Mouse (Mus musculus): Measurements from ENCODE around the gene Tspear. TPM values are rescaled to one million over a fixed set of nuclear protein-coding genes. Genes with fewer than 3 reads are reported as not detected.

The Tspear gene
- polyA plus RNA-seq, 1 experiment from 2014 or later = 0.43 TPM

DNA sequence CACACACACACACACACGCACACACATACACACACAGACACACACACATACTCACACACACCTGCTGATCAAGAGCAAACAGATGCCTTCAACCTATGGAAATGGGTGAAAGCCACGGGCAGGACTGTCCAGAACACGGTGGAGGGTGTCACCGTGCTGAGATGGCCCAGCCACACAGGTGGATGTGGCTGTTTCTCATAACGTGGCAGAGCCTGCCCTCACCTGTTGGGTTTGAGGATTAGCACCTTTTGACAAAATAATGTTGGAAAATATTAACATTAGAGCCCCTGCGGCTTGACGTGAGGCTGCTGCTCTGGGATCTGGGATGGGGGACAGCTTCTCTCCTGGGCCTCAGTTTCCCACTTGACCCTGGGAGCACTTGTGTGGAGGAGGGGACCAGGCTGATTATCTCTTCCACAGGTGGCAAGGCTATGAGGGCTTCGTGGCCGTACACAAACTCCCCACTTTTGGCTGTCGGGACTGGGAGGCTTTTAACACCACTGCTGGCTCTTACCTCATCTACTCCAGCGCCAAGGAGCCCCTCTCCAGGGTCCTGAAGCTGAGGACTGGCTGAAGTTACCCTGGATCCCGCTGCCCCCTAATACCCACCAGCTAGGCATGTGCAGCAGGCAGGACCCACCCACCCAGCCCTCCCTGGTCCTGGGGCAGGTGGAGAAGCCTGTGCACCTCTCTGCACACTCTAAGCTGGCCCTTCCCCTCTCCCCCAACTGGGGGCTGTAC lies 199.8 kb downstream of the Tspear start:
- H3K27me3 ChIP-seq (ENCODE audit: insufficient read depth, low read length) = no peaks in the 10 kb centered on the region
- no peak overlapping the region for H3K27ac ChIP-seq
- H3K9ac ChIP-seq (ENCODE audit: low read depth, low read length) = no peak overlapping the region
- no peaks in the 10 kb centered on the region for H3K9me3 ChIP-seq (replicated peaks; ENCODE audit: low read length)
- WGBS = 49% methylated on average over 12 of the region's 12 CpGs
- no peaks in the 10 kb centered on the region for H3K36me3 ChIP-seq (ENCODE audit: insufficient read depth, low read length)
- no peaks in the 10 kb centered on the region for H3K4me1 ChIP-seq (replicated peaks; ENCODE audit: insufficient read depth, low read length)
- TF ChIP-seq CTCF (IDR thresholded peaks at IDR 0.05; ENCODE audit: low read depth) = peak; percentile 41; the same call in 1 of the 2 replicates
- no peak overlapping the region for H3K4me2 ChIP-seq (ENCODE audit: low read length)
- no peak overlapping the region for H3K4me3 ChIP-seq (replicated peaks; ENCODE audit: low read depth, low read length)
- peak; percentile 37 for DNase-seq (ENCODE audit: low spot score)
- no peak for ATAC-seq (replicated peaks; ENCODE audit: low FRiP score, low read depth)

DNA sequence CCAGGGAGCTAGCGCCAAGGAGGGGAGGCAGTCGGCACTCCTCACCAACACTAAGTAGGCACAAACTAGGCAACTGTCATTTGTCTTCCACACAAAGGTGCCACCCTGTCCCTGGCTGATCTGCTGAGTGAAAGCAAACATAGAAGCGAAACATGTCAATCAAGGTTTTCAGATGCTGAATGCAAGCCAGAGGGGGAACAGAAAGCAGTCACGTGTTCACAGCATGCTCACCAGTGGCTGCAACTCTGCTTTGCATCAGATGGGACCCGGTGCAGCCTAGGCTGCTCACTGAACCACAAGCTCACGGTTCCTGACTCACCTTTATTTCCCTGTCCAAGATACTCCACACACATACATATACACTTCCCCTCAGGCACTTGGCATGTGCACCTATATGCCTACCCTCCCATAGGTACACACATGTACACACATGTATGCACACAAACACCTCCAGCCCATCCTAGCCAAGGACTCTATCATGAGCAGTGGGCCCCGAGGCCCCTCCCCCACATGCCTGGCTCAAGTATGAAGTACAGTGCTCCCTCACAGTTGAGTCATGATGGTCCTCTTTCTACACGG lies 204.7 kb downstream of the Tspear start:
- no peaks in the 10 kb centered on the region for H3K9me3 ChIP-seq (replicated peaks; ENCODE audit: low read length)
- no peak for TF ChIP-seq CTCF (IDR thresholded peaks at IDR 0.05; ENCODE audit: low read depth)
- no peak for ATAC-seq (replicated peaks; ENCODE audit: low FRiP score, low read depth)

GRCm38 (mm10) chr10:77895562-77895961 lies 209.2 kb downstream of the Tspear start:
- no peaks in the 10 kb centered on the region for H3K27me3 ChIP-seq (ENCODE audit: insufficient read depth, low read length)
- DNase-seq (ENCODE audit: low spot score) = no peak

More for the DNA sequence above, 204.7 kb downstream of the Tspear start:
- Histone ChIP-seq H3K4me3 (replicated peaks; ENCODE audit: low read depth, low read length) (no peak overlapping the region), H3K9ac (ENCODE audit: low read depth, low read length) (no peak overlapping the region), H3K36me3 (ENCODE audit: insufficient read depth, low read length) (no peaks in the 10 kb centered on the region), H3K4me1 (replicated peaks; ENCODE audit: insufficient read depth, low read length) (no peaks in the 10 kb centered on the region), H3K27ac (no peak overlapping the region), H3K4me2 (ENCODE audit: low read length) (no peak overlapping the region), H3K27me3 (ENCODE audit: insufficient read depth, low read length) (no peaks in the 10 kb centered on the region)
- DNase-seq (ENCODE audit: low spot score) = no peak
- 82% methylated on average over 8 of the region's 8 CpGs for WGBS

GRCm38 (mm10) chr10:77900126-77900525 lies 213.8 kb downstream of the Tspear start:
- Histone ChIP-seq H3K27me3 (ENCODE audit: insufficient read depth, low read length) (no peaks in the 10 kb centered on the region), H3K27ac (no peak overlapping the region), H3K4me1 (replicated peaks; ENCODE audit: insufficient read depth, low read length) (0 out of 2 replicates have a peak, but pooled peaks cover 2% of the 10 kb centered on the region), H3K4me3 (replicated peaks; ENCODE audit: low read depth, low read length) (no peak overlapping the region), H3K9me3 (replicated peaks; ENCODE audit: low read length) (no peaks in the 10 kb centered on the region), H3K36me3 (ENCODE audit: insufficient read depth, low read length) (no peaks in the 10 kb centered on the region), H3K9ac (ENCODE audit: low read depth, low read length) (no peak overlapping the region), H3K4me2 (ENCODE audit: low read length) (no peak overlapping the region)
- no peak for ATAC-seq (replicated peaks; ENCODE audit: low FRiP score, low read depth)
- WGBS = 81% methylated on average over 7 of the region's 7 CpGs
- no peak for TF ChIP-seq CTCF (IDR thresholded peaks at IDR 0.05; ENCODE audit: low read depth)
- DNase-seq (ENCODE audit: low spot score) = no peak

More at GRCm38 (mm10) chr10:77895562-77895961, 209.2 kb downstream of the Tspear start:
- H3K27ac ChIP-seq = no peak overlapping the region
- no peak for ATAC-seq (replicated peaks; ENCODE audit: low FRiP score, low read depth)
- no peak for TF ChIP-seq CTCF (IDR thresholded peaks at IDR 0.05; ENCODE audit: low read depth)
- H3K36me3 ChIP-seq (ENCODE audit: insufficient read depth, low read length) = no peaks in the 10 kb centered on the region
- no peaks in the 10 kb centered on the region for H3K9me3 ChIP-seq (replicated peaks; ENCODE audit: low read length)
- no peak overlapping the region for H3K9ac ChIP-seq (ENCODE audit: low read depth, low read length)
- WGBS = 64% methylated on average over 5 of the region's 5 CpGs
- H3K4me2 ChIP-seq (ENCODE audit: low read length) = no peak overlapping the region
- no peak overlapping the region for H3K4me3 ChIP-seq (replicated peaks; ENCODE audit: low read depth, low read length)
- H3K4me1 ChIP-seq (replicated peaks; ENCODE audit: insufficient read depth, low read length) = no peaks in the 10 kb centered on the region

- ATAC-seq (replicated peaks; ENCODE audit: low FRiP score, low read depth) (no peak), DNase-seq (ENCODE audit: low spot score) (no peak)
- 83% methylated on average over 27 of the region's 27 CpGs for WGBS
- H3K9ac ChIP-seq (ENCODE audit: low read depth, low read length) = no peak overlapping the region
- H3K27ac ChIP-seq = no peak overlapping the region
- TF ChIP-seq CTCF (IDR thresholded peaks at IDR 0.05; ENCODE audit: low read depth) = no peak
- H3K9me3 ChIP-seq (replicated peaks; ENCODE audit: low read length) = no peaks in the 10 kb centered on the region
- no peaks in the 10 kb centered on the region for H3K36me3 ChIP-seq (ENCODE audit: insufficient read depth, low read length)
- H3K4me1 ChIP-seq (replicated peaks; ENCODE audit: insufficient read depth, low read length) = 0 out of 2 replicates have a peak, but pooled peaks cover 2% of the 10 kb centered on the region
- no peaks in the 10 kb centered on the region for H3K27me3 ChIP-seq (ENCODE audit: insufficient read depth, low read length)
- H3K4me2 ChIP-seq (ENCODE audit: low read length) = peak overlapping the region; percentile 93; the same call in 1 of the 2 replicates
- H3K4me3 ChIP-seq (replicated peaks; ENCODE audit: low read depth, low read length) = peak overlapping the region; percentile 62
These were observed 214.8 kb downstream of the Tspear start for GRCm38 (mm10) chr10:77900903-77901818.

- ATAC-seq (replicated peaks; ENCODE audit: low FRiP score, low read depth) = peak; percentile 7; the same call in 1 of the 2 replicates
- 2% methylated on average over 14 of the region's 14 CpGs for WGBS
- no peaks in the 10 kb centered on the region for H3K27me3 ChIP-seq (ENCODE audit: insufficient read depth, low read length)
- no peak overlapping the region for H3K27ac ChIP-seq
- peak; percentile 27 for DNase-seq (ENCODE audit: low spot score)
- peak overlapping the region; percentile 57; the same call in 1 of the 2 replicates for H3K9ac ChIP-seq (ENCODE audit: low read depth, low read length)
- 0 out of 2 replicates have a peak, but pooled peaks cover 2% of the 10 kb centered on the region for H3K4me1 ChIP-seq (replicated peaks; ENCODE audit: insufficient read depth, low read length)
- TF ChIP-seq CTCF (IDR thresholded peaks at IDR 0.05; ENCODE audit: low read depth) = no peak
- no peaks in the 10 kb centered on the region for H3K36me3 ChIP-seq (ENCODE audit: insufficient read depth, low read length)
- peak overlapping the region; percentile 93 for H3K4me2 ChIP-seq (ENCODE audit: low read length)
- peak overlapping the region; percentile 62 for H3K4me3 ChIP-seq (replicated peaks; ENCODE audit: low read depth, low read length)
- H3K9me3 ChIP-seq (replicated peaks; ENCODE audit: low read length) = no peaks in the 10 kb centered on the region
These were observed 215.5 kb downstream of the Tspear start for GRCm38 (mm10) chr10:77901871-77902210.

All from kidney, postnatal 0 days (tissue).